Mouse (Mus musculus) frontal cortex, postnatal 10 days (tissue): ENCODE measurements around the gene Sdhc.
A peak's percentile ranks its signal among the peaks of the same experiment; 100 is the strongest.

Source experiments
- DNase-seq, 2 experiments: peaks; one replicate each; pipeline ENCODE4 v3.0.0; 2022; ENCODE audit warnings: low spot score in 2 of 2, mixed read lengths in 1 of 2

Gene Sdhc

DNA sequence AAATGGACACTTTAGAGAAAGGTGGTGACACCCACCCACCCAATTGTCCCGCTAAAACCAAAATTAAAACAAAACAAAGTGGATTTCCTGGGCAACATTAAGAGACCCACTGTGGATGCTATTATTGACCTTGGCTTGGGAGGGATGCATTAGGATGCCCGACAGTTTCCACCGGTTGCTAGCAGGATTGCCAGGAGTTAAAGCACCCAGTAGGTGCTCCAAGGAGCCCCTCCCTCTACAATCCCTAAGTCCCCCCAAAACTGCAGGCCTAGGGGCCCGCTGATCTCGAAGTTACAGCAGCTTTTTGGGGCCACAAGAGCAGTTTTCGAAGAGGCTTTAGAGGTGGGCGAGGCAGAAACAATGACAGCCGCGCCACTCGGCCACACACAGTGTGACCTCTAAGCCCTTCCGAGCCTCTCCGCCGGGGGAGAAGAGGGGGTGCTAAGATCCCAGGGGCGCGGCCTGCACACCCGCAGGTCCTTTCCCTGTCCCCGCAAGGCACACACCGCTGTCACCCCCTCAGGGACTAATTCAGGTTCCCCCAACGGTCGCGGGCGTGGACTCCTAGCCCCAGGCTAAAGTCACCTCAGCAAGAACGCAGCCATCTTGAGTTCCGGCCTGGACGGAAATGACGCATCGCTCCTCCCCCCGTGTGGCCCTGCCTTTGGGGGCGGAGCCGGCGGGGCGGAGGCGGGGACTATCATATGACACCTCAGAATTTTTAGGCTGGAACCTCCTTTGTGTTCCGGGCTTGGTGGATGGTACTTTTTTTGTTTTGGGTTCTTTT lies at the start of gene Sdhc, which contains the start of gene Mpz:
Gene Sdhc, minus strand, starts transcription at position 630 of the 787 bp plus-strand sequence.
Gene Mpz, plus strand, starts transcription at position 738 of the 787 bp plus-strand sequence.
- DNase-seq = peak; percentile 92 to 94

GRCm38 (mm10) chr1:171199532-171199931 lies 49.1 kb upstream of the Sdhc start:
- no peak for DNase-seq

GRCm38 (mm10) chr1:171195887-171196397 lies 45.5 kb upstream of the Sdhc start, which contains the start of gene Pcp4l1:
Gene Pcp4l1 (minus strand): TSS chr1:171196268.
- peak; percentile 61 for DNase-seq

DNA sequence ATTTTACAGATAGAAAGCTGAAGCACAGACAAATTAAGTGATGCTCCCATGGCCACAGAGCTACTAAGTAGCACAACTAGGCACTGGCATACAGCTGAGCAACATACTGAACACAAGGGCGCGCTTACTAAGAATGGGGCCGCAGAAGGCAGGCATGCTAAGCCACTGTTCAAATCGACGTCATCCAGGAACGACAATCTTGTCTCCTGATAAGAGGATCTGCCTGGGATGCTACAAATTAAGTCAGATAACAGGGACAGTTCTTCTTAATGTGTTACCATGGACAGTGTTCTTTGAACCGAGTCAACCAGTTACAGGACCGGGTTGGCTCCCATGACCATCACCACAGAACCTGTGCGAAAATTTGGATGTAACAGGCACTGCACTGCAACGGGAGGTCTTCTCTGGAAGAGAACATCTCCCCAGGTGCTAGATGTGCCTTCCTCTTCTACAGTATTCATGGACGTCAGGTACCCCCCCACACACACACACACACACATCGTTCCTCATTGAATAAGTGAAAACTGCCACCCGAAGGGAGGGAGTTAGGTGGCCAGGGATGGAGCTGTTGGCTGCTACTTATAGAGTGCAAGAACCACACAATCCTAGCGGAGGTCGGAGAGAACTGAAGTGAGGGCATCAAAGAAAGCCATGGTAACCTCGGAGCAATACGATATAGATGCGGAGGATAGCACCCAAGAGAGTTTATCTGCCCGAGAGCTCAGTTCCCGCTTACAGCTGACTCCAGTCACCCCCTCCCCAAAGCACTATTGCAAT lies 44.8 kb upstream of the Sdhc start:
- no peak for DNase-seq

- no peak for DNase-seq
Observed at GRCm38 (mm10) chr1:171193911-171194830, 43.8 kb upstream of the Sdhc start.

DNA sequence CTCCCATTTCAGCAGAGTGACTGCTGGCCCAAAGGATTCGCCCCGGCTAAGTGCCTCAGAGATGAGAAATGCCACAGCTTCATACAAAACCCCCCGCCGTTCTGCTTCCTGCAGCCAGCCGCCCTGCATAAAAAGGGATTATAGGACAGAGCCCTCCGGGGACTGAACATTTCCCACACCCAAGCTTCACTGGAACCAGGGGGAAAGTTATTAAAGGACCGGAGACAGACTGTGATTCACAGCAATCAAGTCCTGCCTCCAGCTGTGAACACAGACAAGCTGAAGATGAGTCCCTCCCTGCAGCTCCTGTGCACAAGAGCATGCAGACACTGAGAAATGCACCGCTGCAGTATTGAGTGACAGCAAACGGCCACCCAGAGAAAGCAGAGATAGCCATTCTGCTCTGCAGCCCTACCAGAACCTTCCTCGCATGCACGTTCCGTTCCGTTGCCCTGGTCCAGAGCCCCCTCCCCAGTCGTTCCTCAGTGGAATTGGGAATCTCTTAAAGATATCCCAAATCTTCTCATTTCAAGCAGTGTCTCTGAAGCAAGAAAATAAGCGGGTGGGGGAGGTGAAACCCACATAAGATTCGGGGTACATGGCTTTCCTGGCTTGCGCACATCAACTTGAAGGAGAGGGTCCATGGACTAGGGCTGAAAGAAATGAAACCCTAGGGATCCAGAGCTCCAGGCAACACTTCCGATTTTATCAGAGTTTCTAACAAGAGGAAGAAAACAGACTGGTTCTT lies 42.9 kb upstream of the Sdhc start:
- DNase-seq = no peak

DNA sequence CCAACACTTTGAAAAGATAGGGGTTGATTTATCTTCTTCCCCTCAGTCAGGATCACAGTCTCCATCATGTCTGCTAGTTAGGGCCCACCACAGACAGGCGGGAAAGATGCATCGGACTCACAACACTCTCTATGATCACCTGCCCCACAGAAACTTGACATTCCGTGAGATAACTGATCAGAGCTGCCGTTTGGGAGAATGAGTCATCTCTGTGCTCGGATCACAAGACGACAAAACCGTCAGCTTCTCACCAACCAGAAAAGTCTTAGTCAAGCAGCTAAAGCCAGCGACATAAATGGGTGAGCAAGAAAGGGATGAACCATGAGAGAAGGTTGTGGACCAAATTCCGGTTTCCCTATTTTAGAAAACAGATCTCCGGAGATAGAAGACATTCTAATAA lies 41.9 kb upstream of the Sdhc start:
- no peak for DNase-seq

- no peak for DNase-seq
Observed at GRCm38 (mm10) chr1:171190832-171191231, 40.4 kb upstream of the Sdhc start.

DNA sequence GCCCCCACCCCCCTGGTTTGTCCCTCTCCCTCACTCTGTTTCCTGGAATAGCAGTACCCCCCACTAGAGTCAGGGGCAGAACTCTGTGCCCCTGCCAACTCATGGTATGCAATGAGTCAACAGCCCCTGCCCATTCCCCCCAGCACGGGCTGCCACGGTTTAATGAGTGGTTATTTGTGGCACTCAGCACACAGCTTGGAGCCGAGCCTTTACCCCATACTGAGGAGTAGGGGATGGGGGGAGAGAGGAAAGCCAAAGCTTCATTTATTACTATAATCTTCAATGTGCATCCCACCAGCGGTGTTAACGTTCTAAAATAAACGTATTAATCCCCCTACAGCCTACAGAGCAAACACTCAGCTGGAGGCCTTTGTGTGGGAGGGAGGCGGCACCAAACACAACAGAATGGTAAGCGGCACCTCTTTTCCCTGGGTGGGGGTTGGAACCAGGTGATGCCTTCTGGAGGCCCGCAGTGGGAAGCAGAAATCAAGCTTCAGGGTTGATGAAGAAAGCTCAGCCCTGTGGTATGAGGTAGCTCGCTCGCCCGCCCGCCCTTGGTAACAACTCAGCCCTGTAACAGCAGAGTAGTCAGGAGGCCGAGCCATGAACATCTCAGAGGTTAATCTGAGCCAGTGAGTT lies 39.2 kb upstream of the Sdhc start:
- no peak for DNase-seq

GRCm38 (mm10) chr1:171189046-171189445 lies 38.6 kb upstream of the Sdhc start:
- DNase-seq = no peak

GRCm38 (mm10) chr1:171187851-171188700 lies 37.7 kb upstream of the Sdhc start:
- DNase-seq = no peak

GRCm38 (mm10) chr1:171185655-171186054 lies 35.3 kb upstream of the Sdhc start:
- DNase-seq = no peak

GRCm38 (mm10) chr1:171184314-171184713 lies 33.9 kb upstream of the Sdhc start:
- no peak for DNase-seq

DNA sequence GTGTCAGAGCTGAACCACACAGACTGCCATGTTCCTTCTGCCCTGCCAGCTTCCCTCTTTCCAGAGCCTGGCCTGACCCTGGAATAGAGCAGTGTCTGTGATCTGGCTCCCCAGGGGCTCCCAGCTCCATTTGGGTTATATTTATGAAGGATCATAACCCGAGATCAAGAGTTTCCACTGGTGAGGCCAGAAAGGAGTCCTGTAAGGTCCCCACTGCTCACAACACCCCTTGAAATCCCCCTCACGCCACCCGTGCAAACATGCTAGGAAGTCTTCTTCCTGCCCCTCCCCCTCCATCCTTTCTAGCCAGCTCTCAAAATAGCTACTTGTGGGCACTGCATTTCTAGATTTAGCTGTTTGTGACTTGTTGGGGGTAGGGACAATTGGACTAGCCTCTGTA lies 33.2 kb upstream of the Sdhc start:
- DNase-seq = no peak

GRCm38 (mm10) chr1:171183025-171183424 lies 32.6 kb upstream of the Sdhc start:
- DNase-seq = no peak

- DNase-seq = no peak
Observed at GRCm38 (mm10) chr1:171179487-171180171, 29.2 kb upstream of the Sdhc start.

DNA sequence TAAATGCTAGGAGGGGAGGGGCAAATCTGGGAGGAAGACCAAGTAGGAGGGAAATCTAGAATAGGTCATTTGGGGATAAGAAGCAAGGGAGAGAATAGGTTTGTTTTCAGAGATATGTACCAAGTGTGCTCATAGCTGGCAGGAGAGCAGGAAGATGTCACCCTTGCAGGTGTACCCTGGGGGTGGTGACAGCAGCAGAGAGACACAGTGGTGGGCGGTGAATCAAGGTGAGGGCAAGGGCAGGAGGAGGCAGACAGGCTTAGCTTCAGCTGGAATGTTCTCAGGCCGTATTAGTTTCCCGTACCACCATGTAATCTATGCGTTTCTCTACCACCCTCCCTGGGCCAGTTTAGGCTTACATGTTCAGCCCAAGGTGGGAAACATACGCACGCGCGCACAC lies 22.4 kb upstream of the Sdhc start:
- no peak for DNase-seq

- no peak for DNase-seq
Observed at GRCm38 (mm10) chr1:171171138-171171537, 20.7 kb upstream of the Sdhc start.

DNA sequence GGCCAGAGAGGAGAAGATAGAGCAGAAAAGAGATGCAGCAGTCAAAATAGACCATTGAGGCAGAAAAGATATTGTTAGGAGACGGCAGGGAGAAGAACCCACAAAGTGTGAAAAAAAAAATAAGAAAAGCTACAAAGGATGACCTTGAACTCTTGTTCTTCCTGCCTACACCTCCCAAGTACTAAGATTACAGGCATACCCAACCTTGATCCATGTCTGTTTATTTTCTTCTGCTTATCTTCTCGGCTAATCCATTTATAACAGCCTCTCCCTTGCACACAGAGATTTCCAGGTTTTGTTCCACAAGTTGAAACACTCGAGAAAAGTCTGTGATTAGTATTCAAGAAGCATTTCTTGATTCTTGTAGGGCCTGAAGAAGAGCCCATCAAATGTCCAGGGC lies 19.5 kb upstream of the Sdhc start:
- no peak for DNase-seq
